Mouse (Mus musculus): ENCODE measurements at regions not wholly inside any gene's neighbourhood (a gene's known extent, or its start where the extent isn't known, plus 50 kb on each side); places are given as distances from the start of the nearest gene placed in this dataset.
"Not testable (repeated sequence)": the region's sequence is repeated elsewhere in the genome, so short reads cannot be mapped to it uniquely, and the experiment has no call there.

DNA sequence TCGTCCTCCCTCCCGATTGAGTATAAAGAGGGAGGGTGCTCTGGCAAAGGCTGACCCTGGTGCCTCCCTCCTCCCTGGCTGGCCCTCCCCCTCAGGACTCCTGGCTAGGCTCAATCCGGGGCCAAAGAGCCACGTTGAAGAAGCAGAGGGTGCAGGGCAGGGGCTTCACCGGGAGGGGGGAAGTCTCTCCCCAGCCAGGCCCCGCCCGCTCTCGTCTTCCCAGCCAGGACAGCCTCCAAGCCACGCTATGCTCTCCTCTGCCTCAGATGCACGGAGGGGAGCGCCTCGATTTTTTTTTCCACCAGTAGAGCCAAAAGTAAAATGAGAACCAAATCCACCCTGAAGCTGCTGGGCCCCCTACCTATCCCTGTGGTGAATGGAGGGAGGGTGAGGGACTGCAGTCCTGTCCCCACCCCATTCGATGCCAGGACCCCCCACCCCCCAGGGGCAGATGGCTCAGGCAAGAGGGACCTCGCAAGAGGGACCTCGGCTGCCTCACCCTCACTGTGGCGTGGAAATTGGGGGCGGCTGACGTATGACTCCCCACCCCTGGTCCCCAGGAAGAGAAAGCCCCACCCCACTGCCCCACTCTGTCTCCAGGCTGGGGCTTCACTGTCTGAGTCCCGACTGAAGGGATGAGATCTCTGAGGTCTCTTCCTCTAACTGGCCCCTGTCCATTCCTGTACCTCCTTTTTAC is 53.2 kb upstream of the Col1a1 start:
- DNase-seq (ENCODE audit: low spot score) = no peak

DNA sequence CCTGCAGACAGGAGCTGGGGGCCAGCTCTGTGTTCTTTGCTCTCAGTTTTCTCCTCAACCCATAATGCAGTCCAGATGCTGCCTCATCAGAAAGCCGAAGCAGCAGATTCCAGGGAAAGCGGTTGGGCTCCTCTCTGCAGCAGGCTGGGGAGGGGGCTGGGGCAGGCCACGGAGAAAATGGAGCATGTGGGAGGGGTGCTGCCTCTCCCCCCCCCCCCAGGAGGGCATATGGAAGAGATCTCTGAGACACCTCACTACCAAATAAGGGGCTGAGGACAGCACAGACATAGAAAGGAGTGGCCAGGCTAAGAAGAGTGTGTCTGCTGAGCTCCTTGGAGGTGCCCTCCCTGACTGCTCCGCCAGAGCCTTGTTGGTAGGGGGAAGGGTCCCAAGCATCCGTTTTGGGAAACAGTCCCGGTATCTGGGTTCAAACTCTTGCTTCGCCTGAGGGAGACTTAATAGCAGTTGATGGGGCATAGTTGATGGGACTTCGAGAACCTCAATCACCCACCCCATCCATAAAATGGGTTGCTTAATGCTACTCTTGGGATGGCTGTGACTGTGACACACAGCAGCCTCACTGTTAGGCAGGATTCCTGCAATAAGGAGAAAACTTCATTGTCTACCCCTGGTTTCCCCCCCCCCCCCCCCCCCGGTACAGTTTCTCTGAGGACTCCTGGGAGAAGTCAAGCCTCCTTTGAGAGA is 53.9 kb upstream of the Col1a1 start:
- DNase-seq (ENCODE audit: low spot score) = no peak

DNA sequence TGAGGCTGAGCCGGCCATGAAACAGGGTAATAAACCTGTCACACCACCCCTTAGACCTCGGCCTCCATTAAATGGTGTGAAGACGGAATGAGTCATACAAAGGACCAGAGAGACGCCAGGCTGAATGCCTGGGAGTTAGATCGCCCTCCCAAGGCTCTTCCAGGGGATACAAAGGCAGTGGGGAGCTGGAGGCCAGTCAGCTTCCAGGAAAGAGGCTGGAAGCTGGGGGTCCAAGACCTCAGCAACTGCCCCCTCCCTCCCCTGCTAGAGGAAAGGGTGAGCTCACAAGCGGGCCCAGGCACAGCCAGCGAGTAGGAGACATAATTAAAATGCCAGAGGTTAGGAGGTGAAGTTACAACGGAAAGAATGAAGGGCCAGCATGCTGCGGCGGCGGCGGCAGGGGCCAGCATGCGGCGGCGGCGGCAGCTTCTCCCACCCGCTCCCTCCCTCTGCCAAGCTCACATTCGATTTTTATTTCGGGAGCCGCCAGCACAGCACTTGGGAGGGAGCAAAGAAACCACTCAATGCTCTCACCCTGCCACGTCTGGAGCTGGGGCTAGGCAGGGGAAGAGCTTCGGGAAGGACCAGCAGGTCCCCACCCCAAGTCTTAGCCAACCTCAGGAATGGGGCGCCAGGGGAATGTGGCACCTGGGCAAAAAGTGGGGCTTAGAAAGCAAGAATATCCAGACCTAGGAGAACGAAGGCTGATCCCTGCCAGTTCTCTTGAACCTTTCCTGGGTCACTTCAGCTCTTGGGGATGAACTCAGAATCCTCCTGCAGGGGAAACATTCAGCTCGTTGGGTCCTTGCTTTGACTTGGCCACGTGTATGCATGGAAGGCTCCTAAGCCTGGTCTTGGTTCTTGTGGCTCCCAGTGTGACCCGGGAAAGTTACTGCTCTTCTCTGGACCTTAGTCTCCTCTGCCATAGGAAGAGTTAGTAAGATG is 54.9 kb upstream of the Col1a1 start:
- DNase-seq (ENCODE audit: low spot score) = no peak

DNA sequence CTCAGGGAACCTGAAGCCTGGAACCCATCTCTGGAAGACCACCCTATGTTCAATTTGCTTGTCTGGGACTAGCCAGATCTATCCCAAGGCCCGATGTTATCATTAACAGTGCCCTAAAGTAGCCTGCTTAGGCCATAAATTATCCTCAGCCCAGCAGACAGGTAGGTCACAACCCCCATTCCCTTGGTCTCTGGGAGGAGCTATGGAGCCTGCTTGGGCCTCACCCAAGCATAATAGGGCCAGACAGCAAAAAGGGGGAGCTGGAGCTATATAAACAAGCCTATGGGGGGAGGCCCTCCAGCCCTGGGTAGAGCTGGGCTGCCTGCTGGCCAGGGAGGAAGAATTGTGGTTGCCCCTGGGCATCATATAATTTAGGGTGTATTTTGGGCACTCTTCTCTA is 59.3 kb upstream of the Col1a1 start:
- no peak for DNase-seq (ENCODE audit: low spot score)

DNA sequence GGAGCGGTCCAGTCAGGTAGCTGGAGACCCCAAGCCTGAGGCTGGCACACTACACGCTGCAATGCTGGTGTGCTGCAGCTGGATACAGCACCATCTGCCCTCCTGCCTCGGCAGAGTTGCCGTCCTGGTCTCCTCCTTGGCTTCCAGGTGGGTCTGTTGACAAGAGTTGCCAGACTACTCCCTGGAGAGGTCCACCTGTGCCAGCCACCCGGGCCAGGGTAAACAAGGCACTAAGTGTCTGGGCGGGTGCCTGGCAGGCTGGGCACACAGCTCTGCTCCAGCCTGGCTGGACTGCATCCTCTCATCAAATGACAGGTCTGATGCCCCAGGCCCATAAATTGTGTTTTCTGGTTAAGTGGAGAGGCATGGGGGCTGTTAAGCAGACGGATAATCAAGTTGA is 61.0 kb upstream of the Col1a1 start:
- no peak for DNase-seq (ENCODE audit: low spot score)

DNA sequence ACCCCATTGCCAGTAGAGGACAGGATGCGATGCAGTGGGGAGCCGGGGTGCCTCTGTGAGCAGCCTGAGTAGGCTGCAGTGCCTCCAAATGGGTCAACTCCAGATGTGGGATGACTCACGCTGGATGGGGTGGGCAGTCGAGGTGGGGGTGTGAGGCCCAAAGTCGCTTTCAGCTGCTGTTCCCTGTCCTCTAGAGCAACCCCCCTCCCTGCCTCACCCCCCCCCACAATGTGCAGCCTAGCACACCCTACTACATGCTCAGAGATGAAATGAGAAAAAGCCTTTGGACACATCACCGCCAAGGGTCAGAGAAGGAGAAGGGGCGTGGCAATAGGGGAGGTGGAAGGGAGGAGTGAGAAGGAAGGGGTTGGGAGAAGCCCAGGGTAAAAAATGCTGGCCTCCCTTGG is 61.9 kb upstream of the Col1a1 start:
- no peak for DNase-seq (ENCODE audit: low spot score)

DNA sequence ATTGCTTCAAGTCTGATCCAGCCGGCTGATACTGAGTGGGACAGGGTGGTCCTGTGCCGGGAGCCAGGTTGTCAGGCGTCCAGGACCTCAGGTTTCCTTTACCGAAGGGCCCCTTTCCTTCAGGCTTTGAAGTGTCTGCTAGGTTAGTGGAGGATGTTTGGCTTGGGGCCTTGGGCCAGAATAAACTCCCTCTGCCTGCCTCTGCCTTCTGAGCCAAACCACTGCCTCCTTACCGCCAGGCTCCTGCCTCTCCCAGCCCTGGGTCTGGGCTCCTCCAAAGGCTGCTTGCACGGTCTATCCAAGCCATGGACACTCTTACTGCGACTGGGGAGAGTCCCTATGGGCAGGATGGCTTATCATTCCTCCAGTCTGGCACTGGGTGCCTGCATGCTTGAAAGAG is 62.3 kb upstream of the Col1a1 start:
- DNase-seq (ENCODE audit: low spot score) = no peak

DNA sequence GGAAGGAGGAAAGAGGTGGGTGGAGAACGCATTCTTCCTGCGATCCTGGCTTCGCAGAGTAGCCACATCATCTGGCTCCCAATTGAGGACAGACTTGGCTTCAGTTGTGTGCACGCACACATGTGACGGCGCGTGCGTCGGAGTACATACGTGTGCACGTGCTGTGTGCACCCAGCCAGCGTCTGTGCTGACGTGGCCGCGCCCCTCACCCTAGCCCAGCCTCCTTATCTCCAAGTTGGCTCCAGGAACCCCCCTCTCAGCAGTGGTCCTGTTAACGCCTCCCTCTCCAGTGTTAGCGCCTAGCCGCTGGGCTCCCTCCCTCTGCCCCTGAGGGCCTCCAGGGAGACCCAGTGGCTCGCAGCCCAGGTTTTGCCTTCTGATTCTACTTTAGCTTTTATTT is 63.1 kb upstream of the Col1a1 start:
- no peak for DNase-seq (ENCODE audit: low spot score)

DNA sequence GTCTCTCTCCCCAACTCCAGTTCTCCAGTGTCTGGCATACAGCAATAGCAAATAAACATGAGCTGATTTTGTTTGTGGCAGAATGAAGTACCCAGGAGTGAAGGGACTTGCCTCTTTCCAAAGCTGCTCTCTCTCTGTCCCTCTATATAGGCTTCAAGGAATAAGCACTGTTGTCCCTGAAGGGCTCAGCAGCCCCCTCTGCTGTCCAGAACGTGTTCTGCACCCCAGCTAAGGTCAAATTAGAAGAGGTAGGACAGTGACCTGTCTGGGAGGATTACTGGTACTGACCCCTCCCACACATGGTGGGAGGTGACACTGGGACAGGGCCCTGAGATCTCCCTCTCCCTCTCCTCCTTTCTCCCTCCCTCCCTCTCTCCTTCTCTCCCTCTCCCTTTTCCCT is 65.7 kb upstream of the Col1a1 start:
- DNase-seq (ENCODE audit: low spot score) = no peak

DNA sequence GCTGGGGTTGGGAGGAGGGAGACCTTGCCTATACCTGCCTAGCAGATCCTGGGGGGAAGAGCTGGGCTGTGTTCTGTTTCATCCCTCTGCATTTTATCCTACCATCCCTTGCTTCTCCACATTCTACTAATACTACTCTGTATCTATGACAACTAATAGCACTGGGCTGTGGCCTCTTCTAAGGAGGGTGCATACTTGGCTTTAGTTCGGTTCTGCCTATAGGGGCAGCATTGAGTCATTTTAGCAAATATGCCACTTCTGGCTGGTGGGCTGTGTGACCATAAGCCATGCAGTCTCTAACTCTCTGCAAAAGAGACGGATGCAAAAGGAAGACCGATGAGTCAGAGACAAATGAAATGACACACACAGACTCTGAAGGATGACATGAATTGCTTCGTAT is 66.2 kb upstream of the Col1a1 start:
- not testable (repeated sequence) for DNase-seq (ENCODE audit: low spot score)

DNA sequence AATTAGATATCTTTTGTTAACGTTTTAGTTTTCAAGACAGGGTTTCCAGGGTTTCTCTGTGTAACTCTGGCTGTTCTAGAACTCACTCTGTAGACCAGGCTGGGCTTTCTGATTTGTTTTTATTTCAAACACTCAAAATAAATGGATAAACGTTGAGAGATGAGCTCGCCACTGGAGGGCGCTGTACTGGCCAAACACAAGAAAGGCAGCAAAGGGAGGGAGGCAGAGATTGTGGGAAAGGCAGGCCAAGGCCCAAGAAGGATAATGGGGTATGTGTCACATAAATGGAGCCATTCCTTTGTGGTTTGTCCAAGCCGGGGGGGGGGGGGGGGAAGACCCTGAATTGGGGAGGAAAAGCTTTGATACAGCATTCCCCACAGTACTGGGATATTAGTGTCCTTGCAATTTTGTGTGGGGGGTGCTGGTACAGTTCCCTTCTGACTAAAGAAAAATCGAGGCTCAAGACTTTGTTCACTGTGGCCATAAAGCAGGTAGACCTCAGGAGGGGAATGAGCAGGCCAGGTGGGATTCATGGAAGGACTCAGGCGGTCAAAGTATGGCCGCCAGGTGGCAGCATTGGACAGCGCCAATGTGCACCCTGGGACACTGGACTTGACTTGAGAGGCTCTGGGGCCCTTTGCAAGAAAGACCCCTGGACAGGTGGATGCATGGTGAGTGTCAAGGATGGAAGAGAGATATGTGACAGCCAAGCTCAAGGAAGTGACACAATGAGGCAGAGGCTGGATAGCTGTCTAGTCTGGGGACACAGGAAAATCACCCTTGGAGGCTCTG is 69.7 kb upstream of the Col1a1 start:
- DNase-seq (ENCODE audit: low spot score) = peak; percentile 14

DNA sequence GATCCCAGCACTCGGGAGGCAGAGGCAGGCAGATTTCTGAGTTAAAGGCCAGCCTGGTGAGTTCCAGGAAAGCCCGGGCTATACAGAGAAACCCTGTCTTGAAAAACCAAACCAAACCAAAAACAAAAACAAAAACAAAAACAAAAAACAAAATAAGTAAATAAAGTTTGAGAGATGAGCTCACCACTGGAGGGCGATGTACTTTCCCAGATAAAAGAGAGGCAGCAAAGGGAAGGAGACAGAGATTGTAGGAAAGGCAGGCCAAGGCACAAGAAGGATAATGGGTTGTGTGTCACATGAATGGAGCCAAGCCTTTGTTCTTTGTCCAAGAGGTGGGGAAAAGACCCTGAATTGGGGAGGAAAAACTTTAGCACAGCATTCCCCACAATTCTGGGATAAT is 67.6 kb upstream of the Tmem92 start:
- DNase-seq (ENCODE audit: low spot score) = no peak

DNA sequence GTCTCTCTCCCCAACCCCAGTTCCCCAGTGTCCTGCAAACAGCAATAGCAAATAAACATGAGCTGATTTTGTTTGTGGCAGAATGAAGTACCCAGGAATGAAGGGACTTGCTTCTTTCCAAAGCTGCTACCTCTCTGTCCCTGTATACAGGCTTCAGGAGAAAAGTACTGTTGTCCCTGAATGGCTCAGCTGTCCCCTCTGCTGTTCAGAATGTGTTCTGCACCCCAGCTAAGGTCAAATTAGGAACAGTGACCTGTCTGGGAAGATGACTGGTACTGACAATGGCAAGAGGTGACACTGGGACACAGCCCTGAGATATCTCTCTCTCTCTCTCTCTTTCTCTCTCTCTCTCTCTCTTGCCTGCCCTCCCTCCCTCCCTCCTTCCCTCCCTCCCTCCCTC is 56.6 kb upstream of the Tmem92 start:
- no peak for DNase-seq (ENCODE audit: low spot score)

DNA sequence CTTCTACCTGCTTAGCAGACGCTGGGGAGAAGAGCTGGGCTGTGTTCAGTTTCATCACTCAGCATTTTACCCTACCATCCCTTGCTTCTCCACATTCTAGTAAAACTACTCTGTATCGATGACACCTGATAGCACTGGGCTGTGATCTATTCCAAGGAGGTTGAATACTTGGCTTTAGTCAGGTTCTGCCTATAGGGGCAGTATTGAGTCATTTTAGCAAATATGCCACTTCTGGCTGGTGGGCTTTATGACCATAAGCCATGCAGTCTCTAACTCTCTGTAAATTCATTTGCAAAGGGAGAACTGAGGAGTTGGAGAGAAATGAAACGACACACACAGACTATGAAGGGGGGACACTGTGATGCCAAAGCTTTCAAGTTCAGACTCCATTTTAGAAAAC is 55.6 kb upstream of the Tmem92 start:
- no peak for DNase-seq (ENCODE audit: low spot score)

DNA sequence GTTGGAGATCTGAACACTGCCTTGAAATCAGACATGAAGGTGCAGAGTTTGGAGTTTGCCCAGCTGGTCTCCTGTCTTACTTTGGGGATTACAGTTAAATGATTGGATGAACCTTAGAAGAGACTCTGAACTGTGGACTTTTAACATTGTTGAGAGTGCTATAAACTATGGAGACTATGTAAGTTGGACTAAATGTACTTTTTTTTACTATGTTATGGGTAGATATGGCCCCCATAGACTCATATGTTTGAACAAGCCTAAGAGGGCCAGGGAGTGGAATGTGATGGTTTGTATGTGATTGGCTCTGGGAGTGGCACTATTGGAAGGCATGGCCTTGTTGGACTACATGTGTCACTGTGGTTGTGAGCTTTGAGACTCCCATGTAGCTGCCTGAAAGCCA is 53.8 kb upstream of the Tmem92 start:
- DNase-seq (ENCODE audit: low spot score) = no peak

DNA sequence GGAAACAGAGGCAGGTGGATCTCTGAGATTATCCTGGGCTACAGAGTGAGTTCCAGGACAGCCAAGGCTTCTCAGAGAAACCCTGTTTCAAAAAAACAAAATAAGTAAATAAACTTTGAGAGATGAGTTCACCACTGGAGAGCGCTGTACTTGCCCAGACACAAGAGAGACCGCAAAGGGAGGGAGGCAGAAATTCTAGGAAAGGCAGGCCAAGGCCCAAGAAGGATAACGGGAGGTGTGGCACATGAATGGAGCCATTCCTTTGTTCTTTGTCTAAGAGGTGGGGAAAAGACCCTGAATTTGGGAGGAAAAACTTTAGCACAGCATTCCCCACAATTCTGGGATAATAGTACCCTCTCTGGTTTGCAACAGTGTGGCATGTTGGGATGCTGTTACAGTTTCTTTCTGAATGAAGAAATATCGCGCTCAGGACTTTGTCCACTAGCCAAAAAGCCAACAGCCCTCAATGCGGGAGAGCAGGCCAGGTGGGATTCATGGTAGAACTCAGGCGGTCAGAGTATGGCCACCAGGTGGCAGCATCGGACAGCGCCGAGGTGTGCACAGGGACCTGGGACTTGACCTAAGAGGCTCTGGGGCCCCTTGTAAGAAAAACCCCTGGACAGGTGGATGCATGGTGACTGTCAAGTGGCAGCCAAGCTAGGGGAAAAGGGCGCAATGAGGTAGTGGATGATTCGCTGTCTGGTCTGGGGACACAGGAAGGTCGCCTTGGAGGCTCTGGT is 49.9 kb upstream of the Tmem92 start:
- DNase-seq (ENCODE audit: low spot score) = peak; percentile 4

Measured in left cerebral cortex, adult 11 months (tissue).